Mouse (Mus musculus): Measurements from ENCODE around the gene Cyb5r3.

Cyb5r3 gene

DNA sequence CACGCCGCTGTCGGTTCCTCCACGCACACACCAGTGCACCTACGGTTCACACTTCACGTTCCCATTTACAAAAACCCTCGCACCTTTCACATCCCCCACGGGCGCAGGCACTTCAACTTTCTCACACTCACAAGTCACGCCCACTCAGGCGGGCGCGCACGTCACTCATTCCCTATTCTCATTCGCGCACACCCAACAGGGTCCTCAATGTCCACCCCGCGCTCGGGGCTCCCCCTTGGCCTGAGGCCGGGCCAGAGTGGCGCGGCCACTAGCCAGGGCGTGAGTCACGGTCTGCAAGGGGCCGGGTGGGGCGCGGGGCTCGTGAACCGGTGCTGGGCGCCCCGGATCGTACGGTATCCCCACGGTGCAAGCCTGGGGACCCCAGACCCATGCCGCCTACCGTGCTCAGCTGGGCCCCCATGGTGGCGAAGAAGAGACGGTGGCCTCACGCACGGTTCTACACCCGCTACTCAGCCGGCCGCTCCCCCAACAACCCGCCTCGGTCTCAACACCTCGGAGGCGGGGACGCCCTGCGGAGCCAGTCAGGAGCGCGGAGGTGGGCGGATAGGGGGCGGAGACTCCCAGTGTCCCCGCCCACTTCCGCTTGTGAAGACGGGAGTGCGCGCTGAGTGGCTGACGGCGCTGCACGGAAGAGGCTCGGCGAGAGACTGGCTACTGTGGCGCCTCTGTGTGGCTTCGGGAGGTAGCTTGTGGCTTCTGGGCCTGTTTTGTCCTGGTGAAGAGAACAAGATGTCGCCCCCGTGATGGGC, 495 bp downstream of the Cyb5r3 start:
- in situ Hi-C loops (cut with MboI; ENCODE audit: low pct_unique_long_range_greater_than_20kb in 1 of 2, low sequenced_read_pairs in 2 of 2, unreplicated experiment in 1 of 2) = no loop called here

DNA sequence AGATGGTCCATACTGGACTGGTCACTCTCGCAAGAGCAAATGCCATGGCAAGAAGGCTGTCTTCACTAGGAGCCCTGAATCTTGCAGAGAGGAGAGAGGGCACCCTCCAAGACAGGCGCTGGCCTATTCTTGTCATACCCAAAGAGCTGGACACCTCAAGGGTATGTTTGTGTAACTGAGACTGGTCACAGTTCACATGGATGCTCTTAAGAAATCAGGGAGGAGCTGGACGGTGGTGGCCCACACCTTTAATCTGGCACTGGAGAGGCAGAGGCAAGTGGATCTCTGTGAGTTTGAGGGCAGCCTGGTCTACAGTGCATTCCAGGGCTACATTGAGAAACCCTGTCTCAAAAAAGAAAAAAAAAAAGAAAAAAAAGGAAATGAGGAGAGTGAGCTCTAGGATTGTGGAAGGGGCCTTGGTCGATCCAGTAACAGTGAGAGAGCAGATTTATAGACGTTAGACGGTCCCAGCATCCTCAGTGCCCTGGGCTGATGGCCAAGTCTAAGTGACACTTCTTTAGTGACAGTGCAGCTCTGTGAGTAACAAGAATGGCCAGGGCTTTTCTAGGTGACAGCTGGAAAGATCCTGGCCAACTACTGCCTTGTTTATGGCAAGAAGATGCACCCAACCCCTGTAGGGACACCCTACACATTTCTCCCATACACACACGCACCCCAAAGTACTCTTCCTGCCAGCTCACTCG, 1.3 kb downstream of the Cyb5r3 start:
- in situ Hi-C loops (cut with MboI; ENCODE audit: low pct_unique_long_range_greater_than_20kb in 1 of 2, low sequenced_read_pairs in 2 of 2, unreplicated experiment in 1 of 2) = no loop called here

DNA sequence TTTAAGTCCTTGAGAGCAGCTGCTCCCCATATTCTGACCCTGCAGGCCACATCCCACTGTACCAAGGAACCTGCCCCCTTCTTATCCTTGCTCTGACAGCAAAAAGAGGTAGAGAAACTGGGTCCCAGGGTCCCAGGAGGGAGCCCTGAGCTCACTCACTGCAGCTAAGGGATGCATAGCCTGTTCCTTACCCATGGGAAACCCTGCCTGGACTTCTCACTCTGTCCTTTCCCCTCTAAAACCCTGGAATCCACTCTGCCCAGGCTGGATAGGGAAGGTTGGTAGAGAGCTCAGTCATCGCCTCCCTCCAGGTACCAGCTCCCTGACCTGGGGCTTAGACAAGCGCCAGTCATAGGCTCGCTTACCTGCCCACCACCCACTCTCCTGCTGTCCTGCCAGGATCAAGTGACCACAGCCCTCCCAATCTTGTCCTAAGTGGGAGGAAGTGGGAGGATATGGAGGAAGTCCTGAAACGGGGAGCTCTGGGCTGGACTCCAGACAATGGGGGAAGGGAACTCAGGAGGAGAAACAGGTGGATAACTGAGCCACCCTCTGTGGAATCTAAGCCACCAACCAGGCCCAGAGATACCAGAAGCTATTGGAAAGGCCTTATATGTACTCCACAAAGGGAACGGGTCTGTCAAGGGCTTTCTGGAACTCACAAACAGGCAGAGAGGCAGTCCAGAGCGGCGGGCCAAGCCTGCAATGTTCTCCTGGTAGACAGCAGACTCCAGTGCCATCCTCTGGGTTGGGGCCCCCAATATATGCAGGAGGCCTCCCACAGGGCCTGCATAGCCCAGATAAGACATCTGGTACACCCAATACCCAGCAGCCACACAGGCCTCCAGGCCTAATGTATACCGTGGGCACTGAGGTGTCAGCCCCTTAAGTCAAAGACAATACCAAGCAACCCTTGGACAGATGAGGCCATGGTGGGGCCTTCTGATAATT, 2.3 kb downstream of the Cyb5r3 start:
- in situ Hi-C loops (cut with MboI; ENCODE audit: low pct_unique_long_range_greater_than_20kb in 1 of 2, low sequenced_read_pairs in 2 of 2, unreplicated experiment in 1 of 2) = no loop called here

DNA sequence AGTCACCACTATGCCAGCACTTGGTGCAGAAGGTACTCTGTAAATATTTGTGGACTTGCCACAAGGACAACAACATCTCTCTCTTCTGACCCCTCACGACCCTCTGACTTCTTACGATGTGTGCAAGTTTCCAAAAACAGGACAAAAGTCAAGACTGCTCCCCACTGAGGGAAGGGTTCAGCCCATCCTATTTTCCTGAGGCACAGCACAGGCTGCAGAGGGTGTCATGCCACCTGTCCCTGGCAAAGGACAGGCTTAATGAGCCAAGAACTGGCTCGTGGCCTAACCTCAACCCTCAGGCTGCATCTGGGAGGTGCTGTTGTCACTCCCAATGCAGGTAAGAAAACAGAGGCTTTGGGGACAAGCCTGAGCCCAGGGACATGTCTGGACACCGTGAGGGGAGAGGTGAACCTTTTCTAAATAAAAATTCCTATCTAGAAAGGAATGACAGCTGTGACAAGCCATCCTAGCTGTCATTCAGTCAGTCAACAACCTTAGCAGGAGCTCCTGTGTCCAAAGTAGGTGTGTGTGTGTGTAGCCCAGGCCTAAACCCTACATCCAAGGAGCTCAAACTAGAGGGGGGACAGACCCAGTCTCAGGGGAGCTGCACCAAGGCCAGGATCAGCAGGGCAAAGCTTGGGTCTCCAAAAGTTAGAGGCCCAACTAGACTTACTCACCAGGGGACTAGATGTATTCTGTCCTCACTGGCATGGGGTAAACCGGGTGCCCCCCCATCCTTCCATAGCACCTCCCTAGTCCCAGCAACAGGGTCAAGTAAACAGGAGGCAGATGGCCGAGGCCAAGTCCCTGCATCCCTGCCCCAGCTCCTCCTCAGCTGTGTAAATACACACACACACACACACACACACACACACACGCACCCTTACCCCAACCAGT, 3.3 kb downstream of the Cyb5r3 start:
- in situ Hi-C loops (cut with MboI; ENCODE audit: low pct_unique_long_range_greater_than_20kb in 1 of 2, low sequenced_read_pairs in 2 of 2, unreplicated experiment in 1 of 2) = no loop called here

DNA sequence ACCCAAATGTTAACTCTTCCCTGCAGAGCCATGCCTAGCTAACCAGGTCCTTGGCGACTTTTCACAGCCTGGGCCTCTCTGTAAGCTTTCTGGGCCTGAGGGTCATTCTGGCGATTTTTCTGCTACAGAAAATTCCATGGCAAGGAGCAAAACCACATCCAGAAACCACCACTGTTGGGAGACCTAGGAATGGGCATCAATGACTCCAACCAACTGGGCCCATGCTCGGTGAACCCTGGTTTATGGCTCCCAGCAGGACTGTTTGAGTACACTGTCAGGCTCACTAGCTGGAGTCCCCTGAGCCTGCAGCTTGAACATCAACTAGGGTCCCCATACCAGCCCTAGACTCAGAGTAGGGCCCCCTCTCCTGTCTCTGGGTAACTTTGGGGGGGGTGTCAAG, 4.1 kb downstream of the Cyb5r3 start:
- in situ Hi-C loops (cut with MboI; ENCODE audit: low pct_unique_long_range_greater_than_20kb in 1 of 2, low sequenced_read_pairs in 2 of 2, unreplicated experiment in 1 of 2) = no loop called here

DNA sequence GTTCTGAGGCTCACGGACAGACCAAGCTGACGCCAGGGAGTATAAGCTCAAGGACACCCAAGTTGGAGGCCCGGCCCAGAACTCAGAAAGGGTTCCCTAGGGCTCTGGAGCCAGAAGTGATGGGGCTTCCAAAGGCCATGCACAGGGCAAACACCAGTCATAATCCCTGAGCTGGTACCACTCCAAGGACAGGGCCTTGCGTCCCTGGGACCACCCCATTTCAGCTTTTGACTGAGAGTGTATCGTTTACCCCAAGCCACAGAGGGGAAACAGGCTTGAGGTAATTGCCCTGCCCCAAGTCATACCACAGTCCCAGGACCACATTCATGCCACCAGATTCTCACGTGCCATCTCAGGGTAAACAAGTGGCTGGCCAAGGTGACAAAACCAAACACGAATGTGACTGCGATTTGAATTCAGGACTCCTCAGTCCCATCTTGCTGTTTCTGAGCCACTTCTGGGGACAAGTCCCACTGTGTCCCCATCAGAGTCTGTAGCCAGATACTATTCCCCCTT, 4.8 kb downstream of the Cyb5r3 start:
- in situ Hi-C loops (cut with MboI; ENCODE audit: low pct_unique_long_range_greater_than_20kb in 1 of 2, low sequenced_read_pairs in 2 of 2, unreplicated experiment in 1 of 2) = no loop called here

DNA sequence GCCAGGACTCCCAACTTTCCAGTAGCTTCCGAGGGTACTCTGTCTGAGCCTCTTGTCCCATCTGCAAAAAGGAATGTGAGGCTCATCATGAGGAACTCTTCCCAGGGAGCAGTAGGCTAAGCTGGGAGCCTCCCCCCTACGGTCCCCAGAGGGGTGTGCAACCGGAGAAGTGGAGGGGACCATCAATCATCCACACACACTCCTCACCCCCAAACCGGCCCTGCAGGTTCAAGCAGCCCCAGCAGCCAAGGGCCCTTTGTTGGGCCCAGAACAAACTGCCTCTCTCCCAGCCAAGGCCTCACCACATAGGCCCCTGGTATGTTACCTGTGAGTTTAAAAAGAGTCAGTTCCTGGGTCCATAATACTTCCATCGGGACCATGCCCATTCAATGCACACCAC, 5.3 kb downstream of the Cyb5r3 start:
- in situ Hi-C loops (cut with MboI; ENCODE audit: low pct_unique_long_range_greater_than_20kb in 1 of 2, low sequenced_read_pairs in 2 of 2, unreplicated experiment in 1 of 2) = no loop called here

DNA sequence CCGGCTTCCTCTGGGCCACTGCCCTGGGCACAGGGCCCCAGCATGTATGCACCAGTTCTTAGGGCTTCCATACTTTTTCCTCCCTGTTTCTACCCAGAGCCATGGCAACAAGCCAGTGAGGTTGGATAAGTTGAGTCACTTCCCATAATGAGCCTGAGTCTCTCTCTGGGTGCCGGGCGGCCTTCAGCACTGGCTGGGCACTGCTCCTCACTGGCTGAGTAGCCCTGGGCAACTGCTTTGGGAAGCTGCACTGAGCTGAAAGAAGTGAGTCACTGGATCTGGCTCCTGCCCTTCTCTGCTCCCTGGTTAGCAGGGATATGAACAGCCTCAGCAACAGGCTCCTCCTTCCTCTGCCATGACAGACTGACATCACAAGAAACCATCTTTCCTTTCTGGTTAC, 5.8 kb downstream of the Cyb5r3 start:
- in situ Hi-C loops (cut with MboI; ENCODE audit: low pct_unique_long_range_greater_than_20kb in 1 of 2, low sequenced_read_pairs in 2 of 2, unreplicated experiment in 1 of 2) = no loop called here

DNA sequence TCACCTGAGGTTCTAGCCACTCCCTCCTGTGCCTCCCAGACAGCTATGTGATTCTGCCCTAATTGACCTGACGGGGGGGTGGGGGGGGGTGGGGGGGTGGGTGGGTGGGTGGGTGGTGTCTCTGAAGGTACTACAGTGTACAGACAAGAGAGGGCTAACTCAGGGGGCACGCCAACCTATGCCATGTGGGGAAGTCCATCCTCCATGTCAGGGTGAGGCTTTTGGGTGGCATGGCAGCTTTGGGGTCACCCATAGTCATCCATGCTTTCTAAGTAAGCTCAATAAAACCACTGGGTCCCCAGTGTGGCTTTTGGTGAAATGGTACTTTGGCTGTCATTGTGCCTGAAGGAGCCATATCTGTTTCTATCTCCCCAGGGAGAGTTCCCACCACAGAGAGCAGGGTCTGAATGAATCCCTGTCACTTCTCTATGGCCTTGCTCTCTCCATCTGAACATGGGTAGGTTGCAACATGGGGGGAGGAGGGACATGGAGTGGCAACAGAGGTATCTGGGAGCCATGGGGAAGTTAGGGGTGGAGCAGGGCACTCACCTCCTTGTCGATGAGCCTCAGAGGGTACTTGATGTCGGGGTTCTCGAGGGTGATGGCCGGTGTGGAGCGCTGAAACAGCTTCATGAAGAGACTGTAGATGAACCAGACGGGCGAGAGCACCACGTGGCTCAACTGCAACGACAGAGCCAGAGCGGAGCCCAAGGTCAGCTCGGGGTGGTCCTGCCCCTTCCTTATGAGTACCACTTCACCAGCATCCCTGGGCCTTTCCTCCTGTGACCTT, 6.7 kb downstream of the Cyb5r3 start:
- in situ Hi-C loops (cut with MboI; ENCODE audit: low pct_unique_long_range_greater_than_20kb in 1 of 2, low sequenced_read_pairs in 2 of 2, unreplicated experiment in 1 of 2) = no loop called here

DNA sequence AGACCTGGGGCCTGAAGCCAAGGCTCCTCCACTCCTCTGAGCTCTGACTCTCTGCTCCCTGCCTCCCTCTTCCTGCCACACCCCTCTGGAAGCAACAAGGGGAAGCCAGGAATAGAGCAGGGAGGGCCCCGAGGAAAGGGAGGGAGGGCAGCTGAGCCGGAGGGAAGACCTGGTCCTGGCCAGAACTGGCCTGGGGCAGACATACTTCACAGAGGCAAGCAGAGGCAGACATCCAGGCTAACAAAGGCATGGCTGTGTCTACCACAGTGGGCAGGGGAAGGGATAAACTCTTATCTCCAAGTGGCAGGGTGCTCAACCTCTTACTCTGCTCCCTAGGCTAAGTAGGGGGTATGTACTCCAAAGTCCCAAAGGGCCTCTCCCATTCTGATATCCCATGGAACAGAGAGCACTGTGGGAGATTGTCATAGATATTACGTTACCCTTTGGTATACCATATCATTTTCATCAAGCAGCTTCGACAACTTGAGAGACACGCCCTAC, 7.4 kb downstream of the Cyb5r3 start:
- in situ Hi-C loops (cut with MboI; ENCODE audit: low pct_unique_long_range_greater_than_20kb in 1 of 2, low sequenced_read_pairs in 2 of 2, unreplicated experiment in 1 of 2) = no loop called here

DNA sequence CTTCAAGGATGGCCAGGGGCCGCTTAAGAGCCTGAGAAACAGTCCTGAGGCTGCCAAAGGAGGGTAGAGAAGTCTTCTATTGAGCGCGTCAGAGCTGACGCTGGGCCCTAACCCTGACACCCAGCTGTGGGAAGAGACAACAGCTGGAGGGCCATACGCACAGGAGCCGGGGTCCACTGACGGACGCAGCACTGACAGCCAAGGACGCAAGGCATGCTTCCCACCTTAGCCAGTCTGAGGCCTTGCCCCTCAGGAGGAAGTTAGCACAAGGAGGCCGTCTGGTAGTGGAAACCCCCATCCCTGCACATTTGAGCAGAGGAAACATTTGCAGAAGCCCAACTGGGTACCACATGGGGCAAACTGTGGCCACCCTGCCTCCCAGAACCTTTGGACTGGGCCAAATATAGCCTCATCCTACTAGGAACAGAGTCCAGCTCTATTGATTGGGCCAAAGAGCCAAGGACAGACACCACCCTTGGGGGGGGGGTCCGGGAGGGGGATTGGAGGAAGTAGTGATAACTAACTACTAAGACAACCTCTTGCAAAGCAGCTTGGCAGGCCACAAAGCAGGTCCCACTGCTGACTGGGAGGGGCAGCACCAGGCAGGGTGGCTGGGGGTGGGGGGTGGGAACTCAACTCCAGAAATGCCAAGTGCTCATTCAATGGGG, 9.4 kb downstream of the Cyb5r3 start:
- in situ Hi-C loops (cut with MboI; ENCODE audit: low pct_unique_long_range_greater_than_20kb in 1 of 2, low sequenced_read_pairs in 2 of 2, unreplicated experiment in 1 of 2) = no loop called here

DNA sequence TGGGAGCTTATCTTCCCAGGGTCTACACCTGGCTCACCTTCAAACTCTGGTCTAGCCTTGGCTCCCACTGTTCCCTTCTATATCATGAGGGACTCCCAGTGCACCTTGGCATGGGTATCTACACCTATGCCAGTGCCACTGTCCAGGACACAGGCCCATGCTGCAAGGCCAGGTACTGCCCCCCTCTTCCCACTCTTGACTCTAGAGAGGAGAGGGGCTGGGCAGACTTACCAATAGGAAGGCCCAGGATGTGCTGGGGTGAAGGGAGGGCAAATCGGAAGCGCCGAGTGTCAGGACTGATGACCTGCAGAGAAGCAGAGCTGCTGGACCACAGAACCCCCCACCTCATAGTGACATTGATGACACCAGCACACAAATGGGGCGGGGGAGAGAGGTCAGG, 10.4 kb downstream of the Cyb5r3 start:
- in situ Hi-C loops (cut with MboI; ENCODE audit: low pct_unique_long_range_greater_than_20kb in 1 of 2, low sequenced_read_pairs in 2 of 2, unreplicated experiment in 1 of 2) = no loop called here

DNA sequence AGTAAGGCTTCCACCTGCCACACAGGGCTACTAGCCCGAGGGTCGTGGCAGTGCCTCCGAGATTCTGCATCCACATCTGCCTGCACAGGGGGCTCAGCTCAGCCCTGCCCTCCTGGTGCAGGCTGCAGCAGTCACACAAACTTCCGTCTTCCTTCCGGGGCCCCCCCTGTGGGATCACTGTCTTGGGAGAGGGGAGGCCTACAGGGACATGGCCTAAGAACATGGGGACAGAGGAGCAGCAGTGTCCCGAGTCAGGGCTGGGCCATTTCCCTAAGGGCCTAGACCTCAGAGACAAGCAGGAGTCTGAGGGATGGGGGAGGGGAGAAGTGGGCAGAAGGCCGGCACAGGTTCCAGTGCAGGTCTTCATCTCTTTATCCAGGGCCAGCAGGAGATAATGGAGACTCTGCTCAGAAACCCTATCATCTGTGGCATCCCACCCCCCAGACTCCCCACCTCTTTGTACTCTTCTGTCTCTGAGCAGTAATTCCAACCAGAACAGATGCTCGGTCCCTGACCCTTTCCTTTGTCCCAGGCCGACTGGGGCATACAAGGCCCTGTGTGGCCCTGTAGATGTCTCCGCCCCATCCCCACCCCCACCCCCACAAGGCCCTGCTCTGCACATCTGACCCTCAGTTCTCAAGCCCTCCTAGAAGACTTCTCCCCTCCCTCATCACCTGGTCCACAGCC, 11.2 kb downstream of the Cyb5r3 start:
- in situ Hi-C loops (cut with MboI; ENCODE audit: low pct_unique_long_range_greater_than_20kb in 1 of 2, low sequenced_read_pairs in 2 of 2, unreplicated experiment in 1 of 2) = no loop called here

DNA sequence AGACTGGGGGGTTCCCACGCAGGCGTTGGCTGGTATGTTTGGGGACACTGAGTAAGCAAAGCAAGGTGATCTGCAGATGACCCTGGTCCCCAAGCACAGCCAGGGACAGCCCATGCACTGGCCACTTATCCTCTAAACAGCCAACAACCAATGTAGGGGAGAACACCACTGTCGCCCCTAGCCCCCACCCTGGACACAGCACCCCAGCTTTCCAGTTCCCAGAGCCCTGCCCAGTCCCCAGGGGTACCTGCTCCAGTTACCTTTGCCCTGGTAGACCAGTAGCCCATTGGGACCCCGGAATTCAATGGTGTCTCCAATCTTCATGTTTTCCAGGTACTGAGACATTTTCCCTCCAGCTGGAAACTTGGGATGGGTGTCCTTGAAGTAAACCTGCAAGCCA, 11.8 kb downstream of the Cyb5r3 start:
- in situ Hi-C loops (cut with MboI; ENCODE audit: low pct_unique_long_range_greater_than_20kb in 1 of 2, low sequenced_read_pairs in 2 of 2, unreplicated experiment in 1 of 2) = no loop called here

DNA sequence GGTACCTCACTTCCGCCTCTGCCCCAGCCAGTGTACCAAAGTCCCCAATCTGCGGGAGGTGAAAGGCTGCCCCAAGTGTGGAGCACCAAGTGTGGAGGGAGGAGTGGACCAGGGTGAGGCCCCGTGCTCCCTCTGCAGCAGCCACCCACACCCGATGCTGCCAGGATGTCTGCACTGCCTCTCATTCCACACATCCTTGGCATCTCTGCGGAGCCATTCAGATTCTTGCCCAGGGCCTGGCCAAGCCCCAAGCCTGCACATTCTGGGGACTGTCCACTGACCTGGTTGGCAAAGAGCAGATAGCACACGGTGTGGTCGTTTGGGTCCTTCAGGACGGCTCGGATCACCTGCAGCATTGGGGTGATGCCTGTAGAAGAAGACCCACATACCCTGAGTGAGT, 12.6 kb downstream of the Cyb5r3 start:
- in situ Hi-C loops (cut with MboI; ENCODE audit: low pct_unique_long_range_greater_than_20kb in 1 of 2, low sequenced_read_pairs in 2 of 2, unreplicated experiment in 1 of 2) = loop anchor here (10.0 kb wide), 2 partner anchors 45 to 175 kb away; no protein-coding TSS in a partner anchor

DNA sequence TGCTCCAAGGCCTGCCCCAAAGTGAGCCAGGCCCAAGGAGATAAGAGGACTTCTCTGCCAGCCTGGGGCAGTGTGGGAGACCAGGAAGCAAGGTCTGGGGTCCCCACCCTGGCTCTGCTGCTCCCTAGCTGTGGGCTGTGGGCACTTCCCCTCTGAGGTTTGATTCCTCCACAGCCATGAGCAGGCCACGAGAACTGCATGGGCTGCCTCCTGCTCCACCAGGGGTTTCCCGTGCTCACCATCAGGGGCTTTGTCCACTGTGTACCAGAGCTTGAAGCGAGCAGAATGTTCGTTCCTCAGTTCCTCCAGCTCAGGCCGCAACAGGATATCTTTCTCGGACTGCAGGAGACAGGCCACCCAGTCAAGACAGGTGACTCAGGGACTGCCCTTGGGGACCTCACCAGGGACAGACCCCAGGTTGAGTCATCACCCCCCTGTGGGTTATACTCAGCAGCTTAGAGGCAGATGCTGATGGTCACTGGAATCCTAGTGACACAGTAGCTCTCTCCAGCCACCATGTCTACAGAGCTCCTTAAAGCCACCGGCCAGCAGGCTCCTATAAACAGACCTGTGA, 13.7 kb downstream of the Cyb5r3 start:
- in situ Hi-C loops (cut with MboI; ENCODE audit: low pct_unique_long_range_greater_than_20kb in 1 of 2, low sequenced_read_pairs in 2 of 2, unreplicated experiment in 1 of 2) = loop anchor here (10.0 kb wide), 2 partner anchors 46 to 176 kb away; no protein-coding TSS in a partner anchor

All from mouse embryonic stem cell (cell line).